Mouse (Mus musculus) hindbrain, embryonic 15.5 days (tissue): ENCODE data around the gene Pp2d1. TPM values are rescaled to one million over a fixed set of nuclear protein-coding genes. Genes with fewer than 3 reads are reported as not detected.
A peak's percentile ranks its signal among the peaks of the same experiment; 100 is the strongest.

Experiments
- ATAC-seq: fragments of 200-750 bp; cut with Nextera tagmentation; 2 replicates; pipeline ENCODE4 v1.8.0; 2017; ENCODE audit warnings: low read depth, moderate number of reproducible peaks, moderate TSS enrichment; ENCODE audit not compliant: low FRiP score
- H3K27ac ChIP-seq: fragments of 300-500 bp; sonication (generic); replicated peaks from 2 replicates; pipeline ENCODE4 v1.5.1; 2015; ENCODE audit warnings: mild to moderate bottlenecking, inconsistent platforms
- H3K27me3 ChIP-seq: fragments of 300-500 bp; sonication (generic); 2 replicates; pipeline ENCODE4 v1.6.1; 2015; ENCODE audit warnings: control low read depth, inconsistent platforms
- H3K36me3 ChIP-seq: fragments of 300-500 bp; sonication (generic); 2 replicates; pipeline ENCODE4 v1.6.1; 2015; ENCODE audit warnings: control low read depth, inconsistent platforms
- H3K4me1 ChIP-seq: fragments of 300-500 bp; sonication (generic); replicated peaks from 2 replicates; pipeline ENCODE4 v1.6.1; 2015; ENCODE audit warnings: control low read depth, inconsistent platforms
- H3K4me2 ChIP-seq: fragments of 300-500 bp; sonication (generic); 2 replicates; pipeline ENCODE4 v1.6.1; 2015; ENCODE audit warnings: moderate library complexity, mild to moderate bottlenecking, inconsistent platforms
- H3K4me3 ChIP-seq: fragments of 300-500 bp; sonication (generic); 2 replicates; pipeline ENCODE4 v1.5.1; 2015; ENCODE audit warnings: mild to moderate bottlenecking, inconsistent platforms
- H3K9ac ChIP-seq: fragments of 300-500 bp; sonication (generic); 2 replicates; pipeline ENCODE4 v1.6.1; 2015; ENCODE audit warnings: inconsistent platforms
- H3K9me3 ChIP-seq: fragments of 300-500 bp; sonication (generic); 2 replicates; pipeline ENCODE4 v1.6.1; 2016; ENCODE audit warnings: control low read depth, inconsistent platforms
- WGBS: fragments of 180-500 bp; shearing (Covaris S2); methylation state at CpG from one replicate; pipeline ENCODE4 v1.1.7; 2015; 5-methylcytosine and 5-hydroxymethylcytosine counted together
- polyA plus RNA-seq: library from polyadenylated mRNA; unstranded; fragments of >200 nt; fragmentation: Nextera tagmentation; extraction: Ambion mirVana; gene quantifications from 2 replicates; pipeline ENCODE4 v1.2.1, GENCODE M21; 2015

Pp2d1 gene
- polyA plus RNA-seq, 1 experiment from 2014 or later = 0.35 TPM

DNA sequence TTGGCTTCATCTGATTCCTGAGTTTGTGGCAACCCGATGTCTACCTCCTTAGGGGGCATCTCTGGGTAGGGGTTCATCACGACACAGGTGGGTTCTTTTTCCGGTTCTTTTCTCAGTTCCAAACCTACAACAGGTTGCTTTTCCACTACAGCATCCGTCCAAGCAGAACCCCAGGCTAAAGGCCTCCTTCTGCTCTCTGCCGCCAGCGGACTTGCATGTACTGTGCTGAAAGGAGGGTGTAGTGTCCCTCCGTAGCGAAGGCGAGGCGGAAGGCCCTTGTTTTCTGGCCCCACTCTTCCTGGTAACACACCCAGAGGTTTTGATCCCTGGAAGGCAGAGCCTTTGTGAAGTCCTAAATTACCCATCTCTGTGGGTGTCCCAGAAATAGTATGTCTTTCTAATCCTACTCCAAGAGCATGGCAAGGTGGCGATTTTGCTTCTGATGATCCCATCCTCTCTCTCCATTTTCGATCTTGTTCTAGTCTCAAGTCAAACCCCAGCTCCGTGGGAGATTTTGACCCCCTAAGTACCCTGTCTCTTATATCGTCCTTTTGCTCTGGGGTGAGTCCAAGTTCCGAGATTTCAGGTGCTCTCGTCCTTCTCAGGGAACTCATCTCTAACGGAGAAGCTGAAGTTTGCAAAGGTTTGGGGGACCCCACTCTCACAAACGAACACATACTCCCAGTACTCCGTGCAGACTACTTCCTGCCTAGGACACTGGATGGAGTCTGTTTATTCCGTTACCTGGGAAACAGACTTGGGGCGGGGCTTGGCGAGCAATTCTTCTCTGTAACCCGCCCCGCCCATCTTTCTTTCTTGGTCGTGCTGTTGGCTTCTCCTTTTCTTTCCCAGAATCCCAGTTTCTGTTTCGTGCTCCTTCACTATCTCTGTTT is 76.4 kb downstream of the Pp2d1 start, which contains the start of gene Efhb:
Gene Efhb, minus strand, starts transcription at position 719 of the 893 bp plus-strand sequence.
- Histone ChIP-seq H3K27ac (peak within 1 kb of the TSS; percentile 23; the same call in 1 of the 2 replicates), H3K27me3 (no peaks in the 10 kb centered on the region), H3K4me1 (peaks cover 13% of the 10 kb centered on the region), H3K9me3 (no peaks in the 10 kb centered on the region), H3K9ac (peak within 1 kb of the TSS; percentile 39), H3K4me2 (peak within 1 kb of the TSS; percentile 75), H3K4me3 (peak within 1 kb of the TSS; percentile 45), H3K36me3 (no peaks in the 10 kb centered on the region)
- peak; percentile 96 for ATAC-seq
- WGBS = 20% methylated on average over 26 of the region's 26 CpGs

Other genes starting within 250 kb of the Pp2d1 start
- gene Efhb, start 76.1 kb downstream of the Pp2d1 start, polyA plus RNA-seq = 1.1 and 1.3 TPM in 2 replicates
- gene Rab5a, start 60.2 kb downstream of the Pp2d1 start, polyA plus RNA-seq = 112 and 113 TPM in 2 replicates
- gene Kat2b, start 27.4 kb upstream of the Pp2d1 start, polyA plus RNA-seq = 5.7 and 6.3 TPM in 2 replicates
- 7.6 and 10.1 TPM in 2 replicates for gene Sgo1, start 149.9 kb upstream of the Pp2d1 start, polyA plus RNA-seq